Mouse (Mus musculus): ENCODE data around the gene Luc7l3. TPM values are rescaled to one million over a fixed set of nuclear protein-coding genes. Genes with fewer than 3 reads are reported as not detected.

Gene Luc7l3
- polyA plus RNA-seq, 1 experiment from 2014 or later = 123 TPM

DNA sequence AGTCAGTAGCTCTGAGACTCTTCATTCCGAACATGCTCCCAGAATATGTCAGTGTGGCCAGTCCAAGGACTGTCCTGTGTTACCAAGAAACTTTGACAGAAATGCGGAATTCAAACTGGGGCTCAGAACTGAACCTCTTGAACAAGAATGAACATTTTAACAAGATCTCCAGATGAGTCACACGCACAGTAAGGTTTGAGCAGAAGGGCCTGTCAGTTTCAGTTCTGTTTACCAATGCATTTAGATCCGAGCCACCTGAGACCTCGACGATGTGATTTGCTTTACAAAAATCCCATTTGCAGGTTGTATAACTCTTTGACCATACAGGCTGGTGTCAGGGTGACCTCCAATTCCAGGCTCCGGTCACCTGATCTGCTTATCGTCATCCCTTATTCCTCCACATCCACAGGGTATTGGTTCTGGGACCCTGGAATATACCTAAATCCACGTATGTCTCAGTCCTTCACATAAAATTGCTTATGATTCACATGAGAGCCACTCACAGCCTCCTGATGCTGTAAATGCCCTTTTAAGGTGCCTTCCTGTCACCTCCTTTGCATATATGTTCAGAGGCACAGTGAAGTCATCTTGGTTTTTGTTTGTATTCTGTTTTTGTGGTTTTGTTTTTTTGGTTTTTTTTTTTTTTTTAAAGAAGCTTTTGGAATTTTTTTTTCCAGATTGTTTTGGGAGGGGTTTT, 33.9 kb upstream of the Luc7l3 start:
- Histone ChIP-seq H3K4me2 (ENCODE audit: low read depth, severe bottlenecking) (no peak overlapping the region), H3K9ac (ENCODE audit: low read length) (no peak overlapping the region), H3K27ac (replicated peaks; ENCODE audit: low read depth, low read length) (no peak overlapping the region), H3K4me3 (ENCODE audit: low read depth, low read length) (no peak overlapping the region), H3K36me3 (ENCODE audit: control insufficient read depth, insufficient read depth, low read length) (no peaks in the 10 kb centered on the region), H3K4me1 (ENCODE audit: control insufficient read depth, insufficient read depth, low read length) (no peaks in the 10 kb centered on the region), H3K9me3 (ENCODE audit: control insufficient read depth, low read length) (no peaks in the 10 kb centered on the region), H3K27me3 (ENCODE audit: control insufficient read depth, insufficient read depth, low read length) (no peaks in the 10 kb centered on the region)
- ATAC-seq (ENCODE audit: insufficient number of reproducible peaks, low FRiP score, low TSS enrichment, low read depth) (no peak), DNase-seq (ENCODE audit: low spot score) (no peak)
- WGBS = 84% methylated on average over 9 of the region's 9 CpGs

DNA sequence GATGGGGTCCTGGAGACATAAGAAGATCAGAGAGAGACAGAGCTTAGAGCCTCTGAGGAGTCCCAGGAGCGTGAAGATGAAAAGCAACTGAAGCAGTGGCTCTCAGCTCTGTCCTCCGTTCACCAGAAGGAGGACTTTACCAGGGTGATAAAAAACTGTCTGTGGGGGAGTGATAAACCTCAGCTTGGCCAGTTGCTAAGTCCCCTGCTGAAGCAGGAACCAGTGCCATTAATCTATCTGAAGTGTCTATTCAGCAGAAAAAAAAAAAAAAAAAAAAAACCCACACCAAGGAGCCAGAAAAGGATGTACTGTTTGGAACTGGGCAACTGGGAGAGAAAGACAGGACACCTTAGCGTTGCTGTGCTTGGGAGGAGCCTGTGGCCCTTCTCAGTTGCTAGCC, 29.3 kb upstream of the Luc7l3 start:
- Histone ChIP-seq H3K9me3 (ENCODE audit: control insufficient read depth, low read length) (no peaks in the 10 kb centered on the region), H3K9ac (ENCODE audit: low read length) (no peak overlapping the region), H3K4me2 (ENCODE audit: low read depth, severe bottlenecking) (no peak overlapping the region), H3K4me3 (ENCODE audit: low read depth, low read length) (no peak overlapping the region), H3K27ac (replicated peaks; ENCODE audit: low read depth, low read length) (no peak overlapping the region), H3K27me3 (ENCODE audit: control insufficient read depth, insufficient read depth, low read length) (no peaks in the 10 kb centered on the region), H3K4me1 (ENCODE audit: control insufficient read depth, insufficient read depth, low read length) (0 out of 2 replicates have a peak, but pooled peaks cover 2% of the 10 kb centered on the region), H3K36me3 (ENCODE audit: control insufficient read depth, insufficient read depth, low read length) (no peaks in the 10 kb centered on the region)
- ATAC-seq (ENCODE audit: insufficient number of reproducible peaks, low FRiP score, low TSS enrichment, low read depth) (no peak), DNase-seq (ENCODE audit: low spot score) (no peak)
- 15% methylated on average over 3 of the region's 3 CpGs for WGBS

DNA sequence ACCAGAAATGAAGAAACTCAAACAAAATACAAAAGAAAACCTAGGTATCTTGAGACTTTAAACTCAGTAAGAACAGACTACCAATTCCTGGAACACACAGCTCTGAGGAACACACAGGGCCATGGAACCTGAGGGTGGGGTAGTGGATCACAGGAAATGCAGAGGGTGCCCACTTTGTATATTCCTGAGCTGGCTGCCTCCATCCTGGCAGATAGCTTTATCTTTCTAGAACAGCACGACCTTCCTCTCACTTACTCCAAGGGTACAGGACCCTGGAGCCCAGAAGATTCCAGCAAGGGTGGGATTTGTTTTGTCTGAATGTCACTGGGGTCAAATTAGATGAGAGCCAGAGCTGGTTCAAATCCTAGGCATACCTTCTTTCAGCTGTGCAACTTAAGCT, 28.5 kb upstream of the Luc7l3 start:
- ATAC-seq (ENCODE audit: insufficient number of reproducible peaks, low FRiP score, low TSS enrichment, low read depth) = no peak
- no peaks in the 10 kb centered on the region for H3K27me3 ChIP-seq (ENCODE audit: control insufficient read depth, insufficient read depth, low read length)
- H3K4me1 ChIP-seq (ENCODE audit: control insufficient read depth, insufficient read depth, low read length) = 0 out of 2 replicates have a peak, but pooled peaks cover 2% of the 10 kb centered on the region
- WGBS = 53% methylated on average over 1 of the region's 1 CpGs
- no peak overlapping the region for H3K9ac ChIP-seq (ENCODE audit: low read length)
- H3K4me3 ChIP-seq (ENCODE audit: low read depth, low read length) = no peak overlapping the region
- H3K4me2 ChIP-seq (ENCODE audit: low read depth, severe bottlenecking) = no peak overlapping the region
- H3K36me3 ChIP-seq (ENCODE audit: control insufficient read depth, insufficient read depth, low read length) = no peaks in the 10 kb centered on the region
- no peaks in the 10 kb centered on the region for H3K9me3 ChIP-seq (ENCODE audit: control insufficient read depth, low read length)
- DNase-seq (ENCODE audit: low spot score) = no peak
- no peak overlapping the region for H3K27ac ChIP-seq (replicated peaks; ENCODE audit: low read depth, low read length)

DNA sequence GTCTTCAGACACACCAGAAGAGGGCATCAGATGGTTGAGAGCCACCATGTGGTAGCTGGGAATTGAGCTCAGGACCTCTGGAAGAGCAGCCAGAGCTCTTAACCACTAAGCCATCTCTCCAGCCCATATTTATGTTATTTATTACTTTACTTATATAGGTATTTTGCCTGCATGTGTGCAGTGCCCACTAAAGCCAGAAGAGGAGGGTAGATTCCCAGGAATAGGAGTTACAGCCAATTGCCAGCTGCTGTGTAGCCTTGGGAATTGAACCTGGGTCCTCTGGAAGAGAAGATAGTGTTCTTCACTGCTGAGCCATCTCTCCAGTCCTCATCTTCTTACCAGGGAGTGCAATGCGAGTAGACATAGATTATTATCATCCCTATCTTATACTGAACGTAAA, 28.1 kb upstream of the Luc7l3 start:
- H3K27ac ChIP-seq (replicated peaks; ENCODE audit: low read depth, low read length) = no peak overlapping the region
- no peaks in the 10 kb centered on the region for H3K36me3 ChIP-seq (ENCODE audit: control insufficient read depth, insufficient read depth, low read length)
- H3K9ac ChIP-seq (ENCODE audit: low read length) = no peak overlapping the region
- no peak overlapping the region for H3K4me3 ChIP-seq (ENCODE audit: low read depth, low read length)
- no peaks in the 10 kb centered on the region for H3K27me3 ChIP-seq (ENCODE audit: control insufficient read depth, insufficient read depth, low read length)
- DNase-seq (ENCODE audit: low spot score) = no peak
- WGBS = 85% methylated on average over 2 of the region's 2 CpGs
- 0 out of 2 replicates have a peak, but pooled peaks cover 2% of the 10 kb centered on the region for H3K4me1 ChIP-seq (ENCODE audit: control insufficient read depth, insufficient read depth, low read length)
- no peak for ATAC-seq (ENCODE audit: insufficient number of reproducible peaks, low FRiP score, low TSS enrichment, low read depth)
- no peaks in the 10 kb centered on the region for H3K9me3 ChIP-seq (ENCODE audit: control insufficient read depth, low read length)
- no peak overlapping the region for H3K4me2 ChIP-seq (ENCODE audit: low read depth, severe bottlenecking)

DNA sequence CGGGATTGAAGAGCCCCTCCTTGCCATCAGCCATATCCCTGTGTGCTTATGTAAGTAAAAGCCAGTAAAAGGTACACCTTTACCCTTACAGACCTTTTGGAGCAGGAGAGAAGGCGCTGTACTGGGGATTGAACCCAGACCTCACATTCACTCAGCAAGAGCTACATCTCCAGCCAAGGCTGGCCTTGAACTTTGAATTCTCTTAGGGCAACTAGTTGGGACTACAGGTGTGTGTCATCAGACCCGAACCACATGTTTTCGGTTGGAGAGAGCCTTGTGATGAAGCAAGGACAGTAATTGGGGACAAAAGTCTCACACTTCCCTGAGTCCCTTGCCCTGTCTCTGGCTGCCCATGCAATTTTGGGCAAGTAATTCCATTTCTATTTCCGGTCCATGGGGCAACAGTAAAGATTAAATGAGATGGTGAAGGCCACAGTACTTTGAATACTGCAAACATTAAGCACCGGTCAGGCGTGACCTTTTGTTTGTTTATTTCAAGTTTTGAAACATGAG, 25.3 kb upstream of the Luc7l3 start:
- Histone ChIP-seq H3K9me3 (ENCODE audit: control insufficient read depth, low read length) (no peaks in the 10 kb centered on the region), H3K4me2 (ENCODE audit: low read depth, severe bottlenecking) (no peak overlapping the region), H3K4me3 (ENCODE audit: low read depth, low read length) (no peak overlapping the region), H3K4me1 (ENCODE audit: control insufficient read depth, insufficient read depth, low read length) (peaks cover 21% of the 10 kb centered on the region), H3K36me3 (ENCODE audit: control insufficient read depth, insufficient read depth, low read length) (no peaks in the 10 kb centered on the region), H3K9ac (ENCODE audit: low read length) (no peak overlapping the region), H3K27ac (replicated peaks; ENCODE audit: low read depth, low read length) (no peak overlapping the region), H3K27me3 (ENCODE audit: control insufficient read depth, insufficient read depth, low read length) (no peaks in the 10 kb centered on the region)
- ATAC-seq (ENCODE audit: insufficient number of reproducible peaks, low FRiP score, low TSS enrichment, low read depth) (no peak), DNase-seq (ENCODE audit: low spot score) (no peak)
- 86% methylated on average over 7 of the region's 7 CpGs for WGBS

DNA sequence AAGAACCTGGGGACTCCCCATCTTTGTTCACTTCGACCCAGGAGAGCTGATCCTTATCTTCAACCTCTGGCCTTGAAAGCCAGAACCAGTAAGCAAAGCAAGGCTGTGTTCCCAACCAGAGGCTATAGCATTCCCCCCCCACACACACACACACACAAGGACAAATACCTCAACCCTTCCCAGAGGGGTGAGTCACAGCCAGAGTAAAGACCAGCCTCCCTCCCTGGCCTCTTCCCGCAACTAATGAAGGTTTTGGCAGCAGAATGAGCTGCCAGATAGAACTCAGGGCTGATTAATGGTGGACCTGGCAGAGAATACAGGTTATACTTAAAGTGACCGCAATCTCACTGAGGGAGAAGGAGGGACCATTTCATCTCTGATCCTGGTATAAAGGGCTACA, 24.8 kb upstream of the Luc7l3 start:
- 58% methylated on average over 3 of the region's 3 CpGs for WGBS
- Histone ChIP-seq H3K4me1 (ENCODE audit: control insufficient read depth, insufficient read depth, low read length) (peaks cover 25% of the 10 kb centered on the region), H3K4me2 (ENCODE audit: low read depth, severe bottlenecking) (no peak overlapping the region), H3K36me3 (ENCODE audit: control insufficient read depth, insufficient read depth, low read length) (no peaks in the 10 kb centered on the region), H3K27ac (replicated peaks; ENCODE audit: low read depth, low read length) (no peak overlapping the region), H3K27me3 (ENCODE audit: control insufficient read depth, insufficient read depth, low read length) (no peaks in the 10 kb centered on the region), H3K9me3 (ENCODE audit: control insufficient read depth, low read length) (no peaks in the 10 kb centered on the region), H3K4me3 (ENCODE audit: low read depth, low read length) (no peak overlapping the region), H3K9ac (ENCODE audit: low read length) (no peak overlapping the region)
- DNase-seq (ENCODE audit: low spot score) = no peak
- ATAC-seq (ENCODE audit: insufficient number of reproducible peaks, low FRiP score, low TSS enrichment, low read depth) = no peak

DNA sequence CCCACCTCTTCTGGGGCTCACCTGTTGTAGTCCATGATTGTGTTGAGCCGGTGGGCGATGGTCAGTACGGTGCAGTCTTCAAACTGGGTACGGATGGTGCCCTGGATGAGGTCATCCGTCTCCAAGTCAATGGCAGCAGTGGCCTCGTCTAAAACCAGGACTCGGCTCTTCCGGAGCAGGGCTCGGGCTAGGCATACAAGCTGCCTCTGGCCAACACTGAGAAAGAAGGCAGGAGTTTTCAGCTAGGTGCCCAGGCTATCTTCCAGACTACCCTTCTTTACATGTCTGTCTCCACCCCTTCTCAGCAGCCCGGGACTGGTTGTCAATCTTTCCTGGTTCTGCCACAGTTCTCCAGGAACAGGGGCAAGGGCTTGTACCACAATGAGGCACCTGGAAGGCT, 24.1 kb upstream of the Luc7l3 start:
- DNase-seq (ENCODE audit: low spot score) (no peak), ATAC-seq (ENCODE audit: insufficient number of reproducible peaks, low FRiP score, low TSS enrichment, low read depth) (no peak)
- Histone ChIP-seq H3K4me3 (ENCODE audit: low read depth, low read length) (no peak overlapping the region), H3K36me3 (ENCODE audit: control insufficient read depth, insufficient read depth, low read length) (no peaks in the 10 kb centered on the region), H3K4me2 (ENCODE audit: low read depth, severe bottlenecking) (no peak overlapping the region), H3K4me1 (ENCODE audit: control insufficient read depth, insufficient read depth, low read length) (peaks cover 31% of the 10 kb centered on the region), H3K27ac (replicated peaks; ENCODE audit: low read depth, low read length) (no peak overlapping the region), H3K27me3 (ENCODE audit: control insufficient read depth, insufficient read depth, low read length) (no peaks in the 10 kb centered on the region), H3K9ac (ENCODE audit: low read length) (no peak overlapping the region), H3K9me3 (ENCODE audit: control insufficient read depth, low read length) (no peaks in the 10 kb centered on the region)
- 80% methylated on average over 10 of the region's 10 CpGs for WGBS

DNA sequence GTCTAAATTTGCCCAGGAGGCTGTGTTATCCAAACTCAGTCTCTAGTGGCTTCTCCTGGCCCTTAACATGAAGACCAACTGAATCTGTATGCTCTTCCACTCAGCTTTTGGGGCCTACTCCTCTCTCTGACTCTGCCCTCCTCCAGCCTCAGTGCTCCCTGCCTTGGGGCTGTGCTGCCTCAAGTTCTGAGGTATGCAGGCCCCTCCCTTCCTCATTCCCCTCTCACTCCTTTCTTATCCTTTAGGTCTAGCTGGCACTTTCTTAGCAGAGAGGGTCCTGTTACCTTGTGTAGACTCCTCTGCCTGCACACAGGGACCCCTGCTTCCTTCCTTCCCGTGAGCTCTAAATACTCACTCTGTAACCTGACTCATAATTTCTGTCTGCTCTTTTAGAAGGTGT, 22.7 kb upstream of the Luc7l3 start:
- Histone ChIP-seq H3K9me3 (ENCODE audit: control insufficient read depth, low read length) (no peaks in the 10 kb centered on the region), H3K4me3 (ENCODE audit: low read depth, low read length) (no peak overlapping the region), H3K4me1 (ENCODE audit: control insufficient read depth, insufficient read depth, low read length) (peaks cover 38% of the 10 kb centered on the region), H3K27ac (replicated peaks; ENCODE audit: low read depth, low read length) (peak overlapping the region; percentile 21; the same call in 1 of the 2 replicates), H3K9ac (ENCODE audit: low read length) (no peak overlapping the region), H3K36me3 (ENCODE audit: control insufficient read depth, insufficient read depth, low read length) (peaks cover 4% of the 10 kb centered on the region; the same call in 1 of the 2 replicates), H3K27me3 (ENCODE audit: control insufficient read depth, insufficient read depth, low read length) (no peaks in the 10 kb centered on the region), H3K4me2 (ENCODE audit: low read depth, severe bottlenecking) (no peak overlapping the region)
- WGBS = 15% methylated on average over 1 of the region's 1 CpGs
- DNase-seq (ENCODE audit: low spot score) = peak; percentile 31
- ATAC-seq (ENCODE audit: insufficient number of reproducible peaks, low FRiP score, low TSS enrichment, low read depth) = no peak
